Mouse (Mus musculus) T-helper 2 cell (primary cell): ENCODE measurements at regions not wholly inside any gene's neighbourhood (a gene's known extent, or its start where the extent isn't known, plus 50 kb on each side); places are given as distances from the start of the nearest gene placed in this dataset.

Experiments used
- in situ Hi-C: fragments of 300-600 bp; cut with MboI, MseI; formaldehyde crosslinking; loops from one replicate; pipeline ENCODE4 v1.15.1; 2025; ENCODE audit warnings: high pct_unique_total_duplicates

- in situ Hi-C loops: no loop called here
These were observed 164.0 kb downstream of the 3100002H09Rik start for GRCm38 (mm10) chr4:124446615-124447014.

GRCm38 (mm10) chr4:124443613-124444108 lies 166.9 kb downstream of the 3100002H09Rik start:
- in situ Hi-C loops: no loop called here

- in situ Hi-C loops: no loop called here
These were observed 167.5 kb downstream of the 3100002H09Rik start for GRCm38 (mm10) chr4:124443130-124443503.

GRCm38 (mm10) chr4:124442491-124443129 lies 168.0 kb downstream of the 3100002H09Rik start:
- in situ Hi-C loops: no loop called here

- in situ Hi-C loops: no loop called here
These were observed 168.7 kb downstream of the 3100002H09Rik start for GRCm38 (mm10) chr4:124441737-124442487.

- in situ Hi-C loops: no loop called here
These were observed 175.6 kb downstream of the 3100002H09Rik start for GRCm38 (mm10) chr4:124435040-124435434.

- in situ Hi-C loops: no loop called here
These were observed 176.3 kb downstream of the 3100002H09Rik start for GRCm38 (mm10) chr4:124434059-124435039.

- in situ Hi-C loops: no loop called here
These were observed 177.1 kb downstream of the 3100002H09Rik start for GRCm38 (mm10) chr4:124433506-124433905.

GRCm38 (mm10) chr4:124431193-124431592 lies 179.4 kb downstream of the 3100002H09Rik start:
- in situ Hi-C loops: no loop called here

- in situ Hi-C loops: no loop called here
These were observed 181.8 kb downstream of the 3100002H09Rik start for GRCm38 (mm10) chr4:124428844-124429243.

- in situ Hi-C loops: no loop called here
These were observed 188.2 kb downstream of the 3100002H09Rik start for GRCm38 (mm10) chr4:124422406-124422805.

GRCm38 (mm10) chr4:124418431-124418830 lies 192.2 kb downstream of the 3100002H09Rik start:
- in situ Hi-C loops: no loop called here

- in situ Hi-C loops: no loop called here
These were observed 193.4 kb downstream of the 3100002H09Rik start for GRCm38 (mm10) chr4:124417176-124417575.

GRCm38 (mm10) chr4:124416266-124416665 lies 194.3 kb downstream of the 3100002H09Rik start:
- in situ Hi-C loops: no loop called here

GRCm38 (mm10) chr4:124414386-124414785 lies 196.2 kb downstream of the 3100002H09Rik start:
- in situ Hi-C loops: no loop called here

- in situ Hi-C loops: no loop called here
These were observed 201.3 kb downstream of the 3100002H09Rik start for GRCm38 (mm10) chr4:124409279-124409678.

GRCm38 (mm10) chr4:124402075-124402474 lies 208.5 kb downstream of the 3100002H09Rik start:
- in situ Hi-C loops: no loop called here

GRCm38 (mm10) chr4:124400741-124401140 lies 209.9 kb downstream of the 3100002H09Rik start:
- in situ Hi-C loops: no loop called here

- in situ Hi-C loops: no loop called here
These were observed 210.4 kb downstream of the 3100002H09Rik start for GRCm38 (mm10) chr4:124400136-124400675.

GRCm38 (mm10) chr4:124398354-124398753 lies 212.2 kb downstream of the 3100002H09Rik start:
- in situ Hi-C loops: no loop called here

GRCm38 (mm10) chr4:124396566-124397283 lies 213.9 kb downstream of the 3100002H09Rik start:
- in situ Hi-C loops: no loop called here
